Mouse (Mus musculus): ENCODE data around the gene Ppp1r26. TPM values are rescaled to one million over a fixed set of nuclear protein-coding genes. Genes with fewer than 3 reads are reported as not detected.

Gene Ppp1r26
- polyA plus RNA-seq, 2 experiments: 0.11 to 0.15 TPM

DNA sequence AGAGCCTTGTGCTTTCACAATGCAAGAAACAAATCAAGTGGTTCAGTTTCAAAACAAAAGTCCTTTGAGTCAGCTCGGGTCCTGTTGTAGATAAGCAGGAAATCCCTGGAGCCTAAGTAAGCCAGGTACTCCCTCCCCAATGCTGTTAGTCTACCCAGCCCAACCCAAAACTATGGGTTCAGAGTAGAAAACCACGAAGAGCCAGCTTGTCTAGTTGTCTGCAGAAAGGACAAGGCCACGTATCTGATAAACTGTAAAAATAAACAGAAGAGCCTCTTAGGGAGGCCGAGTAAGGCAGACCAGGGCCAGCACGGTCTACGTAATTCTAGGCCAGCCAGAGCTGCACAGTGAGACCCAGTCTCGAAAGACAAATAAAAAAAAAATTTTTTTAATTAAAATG is 38.8 kb upstream of the Ppp1r26 start:
- TF ChIP-seq CTCF (IDR thresholded peaks at IDR 0.05; ENCODE audit: low read depth) (no peak), EP300 (IDR thresholded peaks at IDR 0.05; ENCODE audit: low read depth) (no peak)
- no peaks in the 10 kb centered on the region for H3K36me3 ChIP-seq (replicated peaks; ENCODE audit: control insufficient read depth, insufficient read depth, low read depth)
- H3K4me1 ChIP-seq (replicated peaks; ENCODE audit: control insufficient read depth in 2 of 2, insufficient read depth in 2 of 2, low read length in 1 of 2): no peaks in the 10 kb centered on the region
- H3K9me3 ChIP-seq (ENCODE audit: control insufficient read depth, low read length): no peaks in the 10 kb centered on the region
- WGBS (ENCODE audit: insufficient replicate concordance): 34% methylated on average over 7 of the region's 7 CpGs
- no peak for DNase-seq (ENCODE audit: low read depth in 3 of 3, low spot score in 3 of 3)
- no peak overlapping the region for H3K4me3 ChIP-seq (ENCODE audit: insufficient read depth in 1 of 2, low read depth in 2 of 2, low read length in 2 of 2)
- no peak for ATAC-seq (ENCODE audit: insufficient read depth)
- no peaks in the 10 kb centered on the region for H3K27me3 ChIP-seq (ENCODE audit: control insufficient read depth, insufficient read depth, low read length)
- H3K27ac ChIP-seq: no peak overlapping the region
- H3K4me2 ChIP-seq (ENCODE audit: low read depth): no peak overlapping the region
- no peak overlapping the region for H3K9ac ChIP-seq (replicated peaks)

DNA sequence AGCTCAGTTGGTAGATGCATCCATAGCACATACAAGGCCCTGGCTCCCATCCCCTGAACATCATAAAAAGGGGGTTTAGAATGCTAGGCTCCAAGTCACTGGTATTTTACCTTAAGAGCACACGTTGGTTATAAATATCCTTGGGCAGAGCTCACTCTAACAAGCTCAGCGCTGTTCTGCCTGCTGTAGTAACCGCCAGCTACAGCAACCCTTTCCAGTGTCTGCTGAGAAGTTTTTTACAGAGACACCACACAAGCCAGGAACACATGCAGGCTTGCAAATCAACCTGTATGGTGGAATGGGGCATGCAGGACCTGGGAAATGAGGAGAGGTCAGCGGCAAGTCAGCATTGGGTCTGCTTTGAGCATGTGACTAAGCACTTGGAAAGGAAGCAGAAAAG is 37.5 kb upstream of the Ppp1r26 start:
- Histone ChIP-seq H3K9me3 (ENCODE audit: control insufficient read depth, low read length) (no peaks in the 10 kb centered on the region), H3K27me3 (ENCODE audit: control insufficient read depth, insufficient read depth, low read length) (no peaks in the 10 kb centered on the region), H3K9ac (replicated peaks) (no peak overlapping the region), H3K4me2 (ENCODE audit: low read depth) (no peak overlapping the region), H3K4me3 (ENCODE audit: insufficient read depth in 1 of 2, low read depth in 2 of 2, low read length in 2 of 2) (no peak overlapping the region), H3K36me3 (replicated peaks; ENCODE audit: control insufficient read depth, insufficient read depth, low read depth) (no peaks in the 10 kb centered on the region), H3K27ac (no peak overlapping the region), H3K4me1 (replicated peaks; ENCODE audit: control insufficient read depth in 2 of 2, insufficient read depth in 2 of 2, low read length in 1 of 2) (no peaks in the 10 kb centered on the region)
- DNase-seq (ENCODE audit: low read depth in 3 of 3, low spot score in 3 of 3) (no peak), ATAC-seq (ENCODE audit: insufficient read depth) (no peak)
- TF ChIP-seq CTCF (IDR thresholded peaks at IDR 0.05; ENCODE audit: low read depth) (no peak), EP300 (IDR thresholded peaks at IDR 0.05; ENCODE audit: low read depth) (no peak)
- 75% methylated on average over 4 of the region's 4 CpGs for WGBS (ENCODE audit: insufficient replicate concordance)

DNA sequence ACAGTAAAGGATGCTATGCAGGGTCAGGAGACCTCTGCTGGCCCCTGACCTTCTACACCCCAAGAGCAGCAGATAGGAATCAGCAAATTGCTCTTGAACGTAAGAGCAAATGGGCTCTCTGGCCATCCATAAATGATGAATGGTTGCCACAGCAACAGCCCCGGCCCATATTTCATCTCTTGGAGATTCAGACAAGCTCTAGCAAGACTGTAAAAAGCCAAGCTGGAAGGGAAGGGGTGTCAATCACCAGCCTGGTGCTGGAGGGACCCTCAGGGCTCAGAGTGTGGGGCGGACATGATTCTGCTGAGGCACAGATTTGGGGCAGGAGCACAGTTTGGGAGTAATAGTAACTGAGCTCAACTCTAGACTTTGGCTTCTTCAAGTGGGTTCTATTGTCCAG is 37.0 kb upstream of the Ppp1r26 start:
- Histone ChIP-seq H3K27ac (no peak overlapping the region), H3K9ac (replicated peaks) (no peak overlapping the region), H3K36me3 (replicated peaks; ENCODE audit: control insufficient read depth, insufficient read depth, low read depth) (no peaks in the 10 kb centered on the region), H3K9me3 (ENCODE audit: control insufficient read depth, low read length) (no peaks in the 10 kb centered on the region), H3K4me3 (ENCODE audit: insufficient read depth in 1 of 2, low read depth in 2 of 2, low read length in 2 of 2) (no peak overlapping the region), H3K27me3 (ENCODE audit: control insufficient read depth, insufficient read depth, low read length) (no peaks in the 10 kb centered on the region), H3K4me1 (replicated peaks; ENCODE audit: control insufficient read depth in 2 of 2, insufficient read depth in 2 of 2, low read length in 1 of 2) (no peaks in the 10 kb centered on the region), H3K4me2 (ENCODE audit: low read depth) (no peak overlapping the region)
- DNase-seq (ENCODE audit: low read depth in 3 of 3, low spot score in 3 of 3) (no peak), ATAC-seq (ENCODE audit: insufficient read depth) (no peak)
- WGBS (ENCODE audit: insufficient replicate concordance): 66% methylated on average over 3 of the region's 3 CpGs
- TF ChIP-seq EP300 (IDR thresholded peaks at IDR 0.05; ENCODE audit: low read depth) (no peak), CTCF (IDR thresholded peaks at IDR 0.05; ENCODE audit: low read depth) (no peak)

DNA sequence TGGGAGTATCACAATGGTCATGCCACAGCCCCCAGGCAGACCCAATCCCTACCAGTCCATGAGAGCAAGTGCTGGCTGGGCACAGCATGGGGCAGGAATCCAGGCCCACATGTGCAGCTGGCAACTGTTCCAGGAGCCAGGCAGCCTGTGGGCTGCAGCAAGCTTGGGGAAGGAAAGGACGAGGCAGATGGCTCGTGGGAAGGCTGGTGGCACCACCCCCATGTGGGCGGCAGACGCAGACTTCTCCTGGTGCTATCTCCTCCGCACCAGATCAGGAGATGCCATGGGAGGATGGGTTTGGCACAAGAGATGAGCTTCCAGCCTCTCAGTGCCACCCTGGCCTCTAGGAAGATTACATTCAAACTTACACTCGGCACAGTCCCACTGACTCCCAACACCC is 33.7 kb upstream of the Ppp1r26 start:
- 54% methylated on average over 6 of the region's 6 CpGs for WGBS (ENCODE audit: insufficient replicate concordance)
- no peak for DNase-seq (ENCODE audit: low read depth in 3 of 3, low spot score in 3 of 3)
- no peak overlapping the region for H3K4me3 ChIP-seq (ENCODE audit: insufficient read depth in 1 of 2, low read depth in 2 of 2, low read length in 2 of 2)
- no peak overlapping the region for H3K27ac ChIP-seq
- peaks cover 0 to 2% of the 10 kb centered on the region in 2 experiments; a peak in 1 of 4 replicates for H3K4me1 ChIP-seq (replicated peaks; ENCODE audit: control insufficient read depth in 2 of 2, insufficient read depth in 2 of 2, low read length in 1 of 2)
- TF ChIP-seq CTCF (IDR thresholded peaks at IDR 0.05; ENCODE audit: low read depth) (no peak), EP300 (IDR thresholded peaks at IDR 0.05; ENCODE audit: low read depth) (no peak)
- H3K9ac ChIP-seq (replicated peaks): no peak overlapping the region
- no peaks in the 10 kb centered on the region for H3K36me3 ChIP-seq (replicated peaks; ENCODE audit: control insufficient read depth, insufficient read depth, low read depth)
- no peaks in the 10 kb centered on the region for H3K27me3 ChIP-seq (ENCODE audit: control insufficient read depth, insufficient read depth, low read length)
- H3K4me2 ChIP-seq (ENCODE audit: low read depth): no peak overlapping the region
- H3K9me3 ChIP-seq (ENCODE audit: control insufficient read depth, low read length): no peaks in the 10 kb centered on the region
- no peak for ATAC-seq (ENCODE audit: insufficient read depth)

DNA sequence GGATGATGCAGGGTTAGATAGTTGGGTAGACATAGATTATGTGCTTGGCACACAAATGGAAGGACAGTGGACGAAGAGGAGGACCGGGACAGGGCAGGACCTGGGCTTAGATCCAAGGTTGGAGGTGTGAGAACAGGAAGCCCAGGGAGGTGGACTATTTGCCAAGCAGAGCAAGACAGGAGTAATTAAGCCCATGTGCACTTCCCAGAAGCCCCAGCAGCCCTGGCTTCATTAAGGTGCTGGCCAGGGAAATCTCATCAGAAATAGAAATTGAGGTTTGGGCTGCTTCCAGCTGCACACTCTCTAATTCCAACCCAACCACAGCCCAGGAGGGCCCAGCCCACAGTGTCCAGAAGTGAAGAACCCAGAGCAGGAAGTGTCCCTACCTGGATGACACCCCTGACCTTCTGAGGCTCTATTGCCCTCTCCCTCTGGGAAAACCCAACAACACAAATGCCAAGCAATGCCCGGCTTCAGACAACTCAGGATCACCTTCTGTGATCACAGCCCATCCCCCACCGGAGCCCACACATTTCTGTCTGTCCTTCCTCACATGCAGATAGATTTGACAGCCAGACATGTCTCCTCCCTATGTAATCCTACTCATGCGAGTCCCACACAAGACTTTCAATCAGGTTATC is 32.4 kb upstream of the Ppp1r26 start:
- no peak overlapping the region for H3K9ac ChIP-seq (replicated peaks)
- H3K27ac ChIP-seq: no peak overlapping the region
- WGBS (ENCODE audit: insufficient replicate concordance): 59% methylated on average over 5 of the region's 5 CpGs
- DNase-seq (ENCODE audit: low read depth in 3 of 3, low spot score in 3 of 3): no peak
- peaks cover 0 to 2% of the 10 kb centered on the region in 2 experiments; a peak in 1 of 4 replicates for H3K4me1 ChIP-seq (replicated peaks; ENCODE audit: control insufficient read depth in 2 of 2, insufficient read depth in 2 of 2, low read length in 1 of 2)
- H3K9me3 ChIP-seq (ENCODE audit: control insufficient read depth, low read length): no peaks in the 10 kb centered on the region
- TF ChIP-seq EP300 (IDR thresholded peaks at IDR 0.05; ENCODE audit: low read depth) (no peak), CTCF (IDR thresholded peaks at IDR 0.05; ENCODE audit: low read depth) (no peak)
- no peak for ATAC-seq (ENCODE audit: insufficient read depth)
- H3K36me3 ChIP-seq (replicated peaks; ENCODE audit: control insufficient read depth, insufficient read depth, low read depth): no peaks in the 10 kb centered on the region
- H3K4me3 ChIP-seq (ENCODE audit: insufficient read depth in 1 of 2, low read depth in 2 of 2, low read length in 2 of 2): no peak overlapping the region
- H3K4me2 ChIP-seq (ENCODE audit: low read depth): no peak overlapping the region
- no peaks in the 10 kb centered on the region for H3K27me3 ChIP-seq (ENCODE audit: control insufficient read depth, insufficient read depth, low read length)
